Mouse (Mus musculus) liver, embryonic 14.5 days (tissue): Measurements from ENCODE around the gene Nme1. TPM values are rescaled to one million over a fixed set of nuclear protein-coding genes. Genes with fewer than 3 reads are reported as not detected.

Experiments used
- ATAC-seq: fragments of 200-750 bp; cut with Nextera tagmentation; 2 replicates; pipeline ENCODE4 v1.8.0; 2017; ENCODE audit warnings: moderate number of reproducible peaks, mild to moderate bottlenecking, moderate library complexity; ENCODE audit not compliant: insufficient read depth
- DNase-seq, 3 experiments: peaks; one replicate each; pipeline ENCODE4 v3.0.0-alpha.2; 2012 to 2013; ENCODE audit warnings: low read depth in 3 of 3, low spot score in 3 of 3
- H3K27ac ChIP-seq: fragments of 300-500 bp; sonication (generic); 2 replicates; pipeline ENCODE4 v1.5.1; 2014; ENCODE audit warnings: moderate library complexity, mild to moderate bottlenecking, control low read depth, inconsistent platforms
- H3K27me3 ChIP-seq: fragments of 300-500 bp; sonication (generic); 2 replicates; pipeline ENCODE4 v1.6.1; 2014; ENCODE audit warnings: mild to moderate bottlenecking, low read length, moderate library complexity; ENCODE audit not compliant: control insufficient read depth, insufficient read depth
- H3K36me3 ChIP-seq: fragments of 300-500 bp; sonication (generic); replicated peaks from 2 replicates; pipeline ENCODE4 v1.6.1; 2014; ENCODE audit warnings: low read depth; ENCODE audit not compliant: control insufficient read depth, insufficient read depth
- H3K4me1 ChIP-seq, 2 experiments: fragments of 200-500 bp in 1 of 2; fragments of 300-500 bp in 1 of 2; sonication (generic) in 1 of 2; replicated peaks; 2 replicates each; pipeline ENCODE4 v1.6.1; 2012 to 2014; ENCODE audit warnings: antibody characterized with exemption in 1 of 2, inconsistent platforms in 1 of 2, low read length in 1 of 2; ENCODE audit not compliant: control insufficient read depth in 2 of 2, insufficient read depth in 2 of 2
- H3K4me2 ChIP-seq: fragments of 300-500 bp; sonication (generic); 2 replicates; pipeline ENCODE4 v1.6.1; 2014; ENCODE audit warnings: low read depth, mild to moderate bottlenecking, control low read depth, moderate library complexity
- H3K4me3 ChIP-seq, 2 experiments: fragments of 200-500 bp in 1 of 2; fragments of 300-500 bp in 1 of 2; sonication (generic) in 1 of 2; 2 replicates each; pipeline ENCODE4 v1.5.1; 2012 to 2014; ENCODE audit warnings: low read depth in 2 of 2, low read length in 2 of 2, mild to moderate bottlenecking in 2 of 2, control low read depth in 1 of 2, inconsistent platforms in 1 of 2, moderate library complexity in 1 of 2; ENCODE audit not compliant: insufficient read depth in 1 of 2
- H3K9ac ChIP-seq: fragments of 300-500 bp; sonication (generic); replicated peaks from 2 replicates; pipeline ENCODE4 v1.6.1; 2014; ENCODE audit warnings: mild to moderate bottlenecking, control low read depth, moderate library complexity
- H3K9me3 ChIP-seq: fragments of 300-500 bp; sonication (generic); 2 replicates; pipeline ENCODE4 v1.6.1; 2016; ENCODE audit warnings: low read length, mixed read lengths; ENCODE audit not compliant: control insufficient read depth
- CTCF ChIP-seq: IDR thresholded peaks from 2 replicates; pipeline ENCODE4 v1.5.1; 2016; ENCODE audit warnings: antibody characterized with exemption, low read depth, control low read depth
- EP300 ChIP-seq: IDR thresholded peaks from 2 replicates; pipeline ENCODE4 v1.6.1; 2016; ENCODE audit warnings: antibody characterized with exemption, low read depth
- WGBS: fragments of 180-500 bp; shearing (Covaris S2); extraction: QIAGEN DNeasy Blood & Tissue Kit; methylation state at CpG from one replicate; pipeline ENCODE4 v1.1.7; 2014; ENCODE audit not compliant: insufficient replicate concordance; 5-methylcytosine and 5-hydroxymethylcytosine counted together
- polyA plus RNA-seq, 2 experiments: library from polyadenylated mRNA; depleted of rRNA in 1 of 2; stranded (reverse) in 1 of 2; unstranded in 1 of 2; fragments of >200 nt; fragmentation: Nextera tagmentation in 1 of 2; extraction: Ambion mirVana in 1 of 2; gene quantifications; 2 replicates each; pipeline versions ENCODE4 v1.2.1 to v1.2.3; 2012 to 2014

Nme1 gene
- polyA plus RNA-seq, 2 experiments: 113 to 201 TPM

- Histone ChIP-seq H3K36me3 (no peaks in the 10 kb centered on the region), H3K4me2 (peak overlapping the region; percentile 100), H3K4me3 (peak overlapping the region; percentile 88 to 91), H3K9ac (peak overlapping the region; percentile 95), H3K4me1 (peaks cover 15 to 16% of the 10 kb centered on the region in 2 experiments), H3K27me3 (no peaks in the 10 kb centered on the region), H3K27ac (peak overlapping the region; percentile 91), H3K9me3 (no peaks in the 10 kb centered on the region)
- ATAC-seq (peak; percentile 17), DNase-seq (peak in 2 of 3 experiments; percentile 9 to 40)
- WGBS: under 1% methylated on average over 58 of the region's 58 CpGs
- TF ChIP-seq EP300: no peak
- no peak for TF ChIP-seq CTCF
Observed at GRCm38 (mm10) chr11:93996306-93997140, 28.2 kb upstream of the Nme1 start.

- no peaks in the 10 kb centered on the region for H3K9me3 ChIP-seq
- H3K4me1 ChIP-seq: peaks cover 15 to 16% of the 10 kb centered on the region in 2 experiments
- peak; percentile 90 to 93 (median 93) for DNase-seq
- H3K9ac ChIP-seq: peak within 1 kb of the TSS; percentile 95
- no peaks in the 10 kb centered on the region for H3K27me3 ChIP-seq
- peak within 1 kb of the TSS; percentile 88 to 91 for H3K4me3 ChIP-seq
- peak within 1 kb of the TSS; percentile 100 for H3K27ac ChIP-seq
- H3K4me2 ChIP-seq: peak within 1 kb of the TSS; percentile 100
- WGBS: under 1% methylated on average over 50 of the region's 70 CpGs
- ATAC-seq: peak; percentile 93
- no peaks in the 10 kb centered on the region for H3K36me3 ChIP-seq
- TF ChIP-seq EP300 (0 out of 2 replicates have a peak, but pooled peaks have one; percentile 9), CTCF (no peak)
Observed at GRCm38 (mm10) chr11:93995720-93996305, 27.5 kb upstream of the Nme1 start, which contains the start of gene Spag9. Spag9 (plus strand) TSS chr11:93996091.

- Histone ChIP-seq H3K4me2 (peak overlapping the region; percentile 100), H3K36me3 (no peaks in the 10 kb centered on the region), H3K9ac (peak overlapping the region; percentile 79), H3K27me3 (no peaks in the 10 kb centered on the region), H3K4me3 (peak overlapping the region; percentile 72 to 91), H3K27ac (peak overlapping the region; percentile 100), H3K9me3 (no peaks in the 10 kb centered on the region), H3K4me1 (peaks cover 15 to 16% of the 10 kb centered on the region in 2 experiments)
- DNase-seq (peak; percentile 74 to 92 (median 75)), ATAC-seq (peak; percentile 72)
- under 1% methylated on average over 15 of the region's 15 CpGs for WGBS
- TF ChIP-seq EP300: no peak
- no peak for TF ChIP-seq CTCF
Observed at GRCm38 (mm10) chr11:93995111-93995719, 26.9 kb upstream of the Nme1 start.

- ATAC-seq (no peak), DNase-seq (no peak)
- TF ChIP-seq CTCF: no peak
- TF ChIP-seq EP300: no peak
- H3K9me3 ChIP-seq: no peaks in the 10 kb centered on the region
- H3K27ac ChIP-seq: peak overlapping the region; percentile 100
- peak overlapping the region; percentile 72 to 91 for H3K4me3 ChIP-seq
- 46% methylated on average over 5 of the region's 5 CpGs for WGBS
- no peaks in the 10 kb centered on the region for H3K36me3 ChIP-seq
- H3K27me3 ChIP-seq: no peaks in the 10 kb centered on the region
- peak overlapping the region; percentile 100 for H3K4me2 ChIP-seq
- H3K9ac ChIP-seq: peak overlapping the region; percentile 79
- H3K4me1 ChIP-seq: peaks cover 15 to 16% of the 10 kb centered on the region in 2 experiments
Observed at GRCm38 (mm10) chr11:93994531-93994930, 26.2 kb upstream of the Nme1 start.
